Mouse (Mus musculus) gastrocnemius, adult 18-20 months (tissue): Measurements from ENCODE around the gene Ccdc127. TPM values are rescaled to one million over a fixed set of nuclear protein-coding genes. Genes with fewer than 3 reads are reported as not detected.

ENCODE experiments used
- DNase-seq: peaks from one replicate; pipeline ENCODE4 v3.0.0; 2021; ENCODE audit warnings: low spot score
- long read RNA-seq, 2 experiments: library from polyadenylated mRNA; stranded (forward); transcript quantifications; one replicate each; pipeline ENCODE4 v2.0.0; 2021
- total RNA-seq, 2 experiments: library from RNA; stranded (reverse); gene quantifications; 2 replicates each; pipeline ENCODE4 v1.2.3; 2021

Ccdc127 gene
- total RNA-seq, result 10 to 100 TPM; 58.3 to 62.3 TPM
- long read RNA-seq, experiment 1, full-length matches to known transcripts, result 71 of 75 reads
- long read RNA-seq, experiment 1, partial matches to known transcripts, result 1 of 75 reads
- long read RNA-seq, experiment 1, other reads (novel, unspliced or antisense), result 3 of 75 reads
- long read RNA-seq, experiment 2, full-length matches to known transcripts, result 80 of 84 reads
- long read RNA-seq, experiment 2, partial matches to known transcripts, result 1 of 84 reads
- long read RNA-seq, experiment 2, other reads (novel, unspliced or antisense), result 3 of 84 reads

- DNase-seq, result peak; percentile 96
Observed at GRCm38 (mm10) chr13:74349566-74350434, at the start of gene Ccdc127, which contains the start of gene Sdha. Gene Ccdc127, plus strand, starts transcription at chr13:74350309. Gene Sdha, minus strand, starts transcription at chr13:74350280.

GRCm38 (mm10) chr13:74300925-74301606 lies 49.0 kb upstream of the Ccdc127 start:
- DNase-seq, result peak; percentile 63

GRCm38 (mm10) chr13:74301607-74301984 lies 48.5 kb upstream of the Ccdc127 start:
- DNase-seq, result no peak

- DNase-seq, result no peak
Observed at GRCm38 (mm10) chr13:74302050-74303037, 47.8 kb upstream of the Ccdc127 start.

- DNase-seq, result no peak
Observed at GRCm38 (mm10) chr13:74305380-74305779, 44.7 kb upstream of the Ccdc127 start.

GRCm38 (mm10) chr13:74305780-74306179 lies 44.3 kb upstream of the Ccdc127 start:
- no peak for DNase-seq

- DNase-seq, result no peak
Observed at GRCm38 (mm10) chr13:74314616-74315015, 35.5 kb upstream of the Ccdc127 start.

GRCm38 (mm10) chr13:74316386-74316785 lies 33.7 kb upstream of the Ccdc127 start:
- no peak for DNase-seq

- peak; percentile 4 for DNase-seq
Observed at GRCm38 (mm10) chr13:74316789-74317169, 33.3 kb upstream of the Ccdc127 start.

GRCm38 (mm10) chr13:74317170-74317849 lies 32.8 kb upstream of the Ccdc127 start, which contains the start of gene Pdcd6:
Gene Pdcd6, minus strand, starts transcription at chr13:74317580.
- peak; percentile 95 for DNase-seq

GRCm38 (mm10) chr13:74329321-74329720 lies 20.8 kb upstream of the Ccdc127 start:
- no peak for DNase-seq

GRCm38 (mm10) chr13:74341036-74341435 lies 9.1 kb upstream of the Ccdc127 start:
- peak; percentile 35 for DNase-seq

- DNase-seq, result no peak
Observed at GRCm38 (mm10) chr13:74350435-74350906, 362 bp downstream of the Ccdc127 start.

GRCm38 (mm10) chr13:74356491-74356890 lies 6.4 kb downstream of the Ccdc127 start:
- no peak for DNase-seq

- no peak for DNase-seq
Observed at GRCm38 (mm10) chr13:74362218-74362617, 12.1 kb downstream of the Ccdc127 start.

GRCm38 (mm10) chr13:74363176-74363858 lies 13.2 kb downstream of the Ccdc127 start:
- peak; percentile 42 for DNase-seq

- DNase-seq, result peak; percentile 89
Observed at GRCm38 (mm10) chr13:74363859-74364235, 13.7 kb downstream of the Ccdc127 start, which contains the start of gene Lrrc14b. Gene Lrrc14b, minus strand, starts transcription at chr13:74364005.

- DNase-seq, result no peak
Observed at GRCm38 (mm10) chr13:74381533-74382276, 31.6 kb downstream of the Ccdc127 start.

- no peak for DNase-seq
Observed at GRCm38 (mm10) chr13:74382289-74382688, 32.2 kb downstream of the Ccdc127 start.
